Mouse (Mus musculus): ENCODE results near the gene Fbxo6.

DNA sequence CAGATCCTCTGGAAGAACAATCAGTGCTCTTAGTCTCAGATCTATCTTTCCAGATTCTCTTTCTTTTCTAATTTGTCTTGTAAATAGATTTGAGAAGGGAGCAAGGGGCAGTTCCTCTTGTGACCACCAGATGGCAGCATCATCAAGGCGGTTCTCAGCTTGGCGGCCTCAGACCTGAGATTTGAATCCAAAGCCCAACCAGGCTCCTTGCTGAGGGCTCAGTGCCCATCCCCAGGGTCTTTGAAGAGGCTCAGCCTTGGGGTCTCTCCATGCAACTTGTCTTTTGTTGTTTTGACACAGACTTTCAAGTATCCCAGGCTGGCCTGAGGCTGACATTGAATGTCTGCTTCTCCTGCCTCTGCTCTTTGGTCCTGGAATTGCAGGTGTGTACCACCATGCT is 18.9 kb upstream of the Fbxo6 start:
- TF ChIP-seq CTCF (IDR thresholded peaks at IDR 0.05; ENCODE audit: extremely low read depth, insufficient read depth, low read length), result peak; percentile 97
- TF ChIP-seq POLR2A (IDR thresholded peaks at IDR 0.05; ENCODE audit: extremely low read depth, insufficient read depth, low read length), result no peak

Measured in cortical plate, adult 2 months (tissue).